Mouse (Mus musculus) lung, adult 2 months (tissue): ENCODE measurements around the gene Ptprj.

Experiments
- CTCF ChIP-seq: fragments of 200-500 bp; IDR thresholded peaks from 2 replicates; pipeline ENCODE4 v1.5.1; 2011; ENCODE audit warnings: mild to moderate bottlenecking, low read length, control low read depth; ENCODE audit not compliant: insufficient read depth
- POLR2A ChIP-seq: fragments of 200-500 bp; IDR thresholded peaks from 2 replicates; pipeline ENCODE4 v1.6.1; 2011; ENCODE audit warnings: low read depth, mild to moderate bottlenecking, control low read depth, low read length, borderline replicate concordance; ENCODE audit errors: extremely low read depth

- TF ChIP-seq CTCF (no peak), POLR2A (no peak)
These were observed 5.3 kb downstream of the Ptprj start for GRCm38 (mm10) chr2:90575116-90575515.
